Mouse (Mus musculus): ENCODE measurements around the gene March5. TPM values are rescaled to one million over a fixed set of nuclear protein-coding genes. Genes with fewer than 3 reads are reported as not detected.

Gene March5
- polyA plus RNA-seq, 1 experiment: 43.0 TPM

- peak; percentile 27 for DNase-seq
- 0 out of 2 replicates have a peak, but pooled peaks cover 4% of the 10 kb centered on the region for H3K4me1 ChIP-seq (ENCODE audit: control insufficient read depth, insufficient read depth, low read length)
- no peak overlapping the region for H3K27ac ChIP-seq (ENCODE audit: insufficient read depth, low read depth, low read length)
- no peaks in the 10 kb centered on the region for H3K36me3 ChIP-seq (ENCODE audit: control insufficient read depth, insufficient read depth, low read length)
- H3K4me3 ChIP-seq (ENCODE audit: insufficient read depth, low read depth, low read length): peak overlapping the region; percentile 44
- no peaks in the 10 kb centered on the region for H3K27me3 ChIP-seq (replicated peaks; ENCODE audit: control insufficient read depth, insufficient read depth, low read length)
- no peak; the same call in 1 of the 2 replicates for TF ChIP-seq CTCF (conservative IDR thresholded peaks at IDR 0.05; ENCODE audit: insufficient read depth, insufficient read length, low read depth, low read length)
- no peak for TF ChIP-seq POLR2A (IDR thresholded peaks at IDR 0.05; ENCODE audit: low read depth, low read length)
- WGBS: 6% methylated on average over 63 of the region's 63 CpGs
Measured at GRCm38 (mm10) chr19:37233561-37234539, 26.5 kb downstream of the March5 start.

- H3K4me3 ChIP-seq (ENCODE audit: insufficient read depth, low read depth, low read length): no peak overlapping the region
- no peak overlapping the region for H3K27ac ChIP-seq (ENCODE audit: insufficient read depth, low read depth, low read length)
- no peaks in the 10 kb centered on the region for H3K36me3 ChIP-seq (ENCODE audit: control insufficient read depth, insufficient read depth, low read length)
- WGBS: 56% methylated on average over 8 of the region's 8 CpGs
- no peaks in the 10 kb centered on the region for H3K27me3 ChIP-seq (replicated peaks; ENCODE audit: control insufficient read depth, insufficient read depth, low read length)
- TF ChIP-seq POLR2A (IDR thresholded peaks at IDR 0.05; ENCODE audit: low read depth, low read length) (no peak), CTCF (conservative IDR thresholded peaks at IDR 0.05; ENCODE audit: insufficient read depth, insufficient read length, low read depth, low read length) (no peak)
- no peak for DNase-seq
- H3K4me1 ChIP-seq (ENCODE audit: control insufficient read depth, insufficient read depth, low read length): 0 out of 2 replicates have a peak, but pooled peaks cover 4% of the 10 kb centered on the region
Measured at GRCm38 (mm10) chr19:37235818-37236217, 28.5 kb downstream of the March5 start.

- H3K4me3 ChIP-seq (ENCODE audit: insufficient read depth, low read depth, low read length): no peak overlapping the region
- no peaks in the 10 kb centered on the region for H3K27me3 ChIP-seq (replicated peaks; ENCODE audit: control insufficient read depth, insufficient read depth, low read length)
- H3K4me1 ChIP-seq (ENCODE audit: control insufficient read depth, insufficient read depth, low read length): 0 out of 2 replicates have a peak, but pooled peaks cover 4% of the 10 kb centered on the region
- 49% methylated on average over 5 of the region's 5 CpGs for WGBS
- no peak overlapping the region for H3K27ac ChIP-seq (ENCODE audit: insufficient read depth, low read depth, low read length)
- TF ChIP-seq CTCF (conservative IDR thresholded peaks at IDR 0.05; ENCODE audit: insufficient read depth, insufficient read length, low read depth, low read length) (no peak), POLR2A (IDR thresholded peaks at IDR 0.05; ENCODE audit: low read depth, low read length) (no peak)
- no peak for DNase-seq
- H3K36me3 ChIP-seq (ENCODE audit: control insufficient read depth, insufficient read depth, low read length): no peaks in the 10 kb centered on the region
Measured at GRCm38 (mm10) chr19:37237306-37237705, 30.0 kb downstream of the March5 start.

DNA sequence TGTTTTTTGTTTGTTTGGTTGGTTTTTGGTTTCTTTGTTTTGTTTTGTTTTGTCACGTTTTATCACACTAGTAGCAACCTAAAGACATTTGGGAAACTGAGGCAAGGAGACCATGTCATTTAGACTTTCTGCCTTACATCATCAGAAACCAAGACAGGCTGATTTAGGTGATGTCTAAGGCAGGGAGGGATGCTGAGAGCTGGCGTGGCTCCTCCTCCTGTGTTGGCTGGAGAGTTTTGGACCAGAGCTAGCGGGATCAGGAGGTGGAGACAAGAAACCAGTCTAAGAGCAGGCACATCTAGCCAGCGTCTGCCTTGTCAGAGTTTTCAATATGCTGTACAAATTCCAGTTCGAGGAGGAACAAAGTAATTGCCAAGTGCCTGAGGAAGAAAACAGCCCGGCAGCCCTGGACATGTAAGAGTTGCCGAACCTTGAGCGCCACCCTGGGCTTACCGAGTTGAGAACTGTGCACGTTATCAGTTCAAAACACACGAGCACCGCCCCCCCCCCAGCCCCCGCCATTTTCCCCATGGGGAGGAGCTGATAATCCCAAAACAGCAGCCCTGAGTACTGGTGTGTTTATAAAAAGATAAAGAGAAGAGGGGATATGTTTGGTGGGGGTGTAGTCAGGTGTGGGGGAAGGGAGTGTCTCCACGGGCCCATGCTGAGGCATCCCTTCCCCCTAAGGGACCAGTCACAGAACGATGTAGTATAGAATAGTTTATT is 30.5 kb downstream of the March5 start:
- DNase-seq: no peak
- no peaks in the 10 kb centered on the region for H3K27me3 ChIP-seq (replicated peaks; ENCODE audit: control insufficient read depth, insufficient read depth, low read length)
- 9% methylated on average over 15 of the region's 15 CpGs for WGBS
- 0 out of 2 replicates have a peak, but pooled peaks cover 4% of the 10 kb centered on the region for H3K4me1 ChIP-seq (ENCODE audit: control insufficient read depth, insufficient read depth, low read length)
- no peak overlapping the region for H3K27ac ChIP-seq (ENCODE audit: insufficient read depth, low read depth, low read length)
- no peaks in the 10 kb centered on the region for H3K36me3 ChIP-seq (ENCODE audit: control insufficient read depth, insufficient read depth, low read length)
- H3K4me3 ChIP-seq (ENCODE audit: insufficient read depth, low read depth, low read length): no peak overlapping the region
- no peak for TF ChIP-seq CTCF (conservative IDR thresholded peaks at IDR 0.05; ENCODE audit: insufficient read depth, insufficient read length, low read depth, low read length)
- TF ChIP-seq POLR2A (IDR thresholded peaks at IDR 0.05; ENCODE audit: low read depth, low read length): no peak

GRCm38 (mm10) chr19:37238651-37239050 is 31.3 kb downstream of the March5 start:
- Histone ChIP-seq H3K27ac (ENCODE audit: insufficient read depth, low read depth, low read length) (no peak overlapping the region), H3K36me3 (ENCODE audit: control insufficient read depth, insufficient read depth, low read length) (no peaks in the 10 kb centered on the region), H3K4me3 (ENCODE audit: insufficient read depth, low read depth, low read length) (no peak overlapping the region), H3K4me1 (ENCODE audit: control insufficient read depth, insufficient read depth, low read length) (0 out of 2 replicates have a peak, but pooled peaks cover 1% of the 10 kb centered on the region), H3K27me3 (replicated peaks; ENCODE audit: control insufficient read depth, insufficient read depth, low read length) (no peaks in the 10 kb centered on the region)
- WGBS: 25% methylated on average over 7 of the region's 7 CpGs
- no peak for TF ChIP-seq POLR2A (IDR thresholded peaks at IDR 0.05; ENCODE audit: low read depth, low read length)
- TF ChIP-seq CTCF (conservative IDR thresholded peaks at IDR 0.05; ENCODE audit: insufficient read depth, insufficient read length, low read depth, low read length): no peak
- DNase-seq: no peak

GRCm38 (mm10) chr19:37239096-37239495 is 31.8 kb downstream of the March5 start:
- no peaks in the 10 kb centered on the region for H3K4me1 ChIP-seq (ENCODE audit: control insufficient read depth, insufficient read depth, low read length)
- peak; percentile 24 for DNase-seq
- TF ChIP-seq CTCF (conservative IDR thresholded peaks at IDR 0.05; ENCODE audit: insufficient read depth, insufficient read length, low read depth, low read length) (no peak), POLR2A (IDR thresholded peaks at IDR 0.05; ENCODE audit: low read depth, low read length) (no peak)
- 23% methylated on average over 4 of the region's 4 CpGs for WGBS
- no peaks in the 10 kb centered on the region for H3K27me3 ChIP-seq (replicated peaks; ENCODE audit: control insufficient read depth, insufficient read depth, low read length)
- H3K36me3 ChIP-seq (ENCODE audit: control insufficient read depth, insufficient read depth, low read length): no peaks in the 10 kb centered on the region
- H3K27ac ChIP-seq (ENCODE audit: insufficient read depth, low read depth, low read length): no peak overlapping the region
- no peak overlapping the region for H3K4me3 ChIP-seq (ENCODE audit: insufficient read depth, low read depth, low read length)

All from kidney, adult 2 months (tissue).